Mouse (Mus musculus) embryo, embryonic 11 days (tissue): Measurements from ENCODE around the gene Sucla2.

Experiments used
- DNase-seq: peaks from one replicate; pipeline ENCODE4 v3.0.0-alpha.2; 2015

Sucla2 gene

GRCm38 (mm10) chr14:73524766-73525448, at the start of gene Sucla2:
Gene Sucla2 (plus strand): TSS chr14:73525319.
- peak; percentile 96 for DNase-seq

- no peak for DNase-seq
Measured at GRCm38 (mm10) chr14:73475506-73475905, 49.6 kb upstream of the Sucla2 start.

- peak; percentile 20 for DNase-seq
Measured at GRCm38 (mm10) chr14:73476361-73476934, 48.7 kb upstream of the Sucla2 start.

GRCm38 (mm10) chr14:73477077-73477476, 48.0 kb upstream of the Sucla2 start:
- DNase-seq: no peak

- DNase-seq: no peak
Measured at GRCm38 (mm10) chr14:73478321-73478720, 46.8 kb upstream of the Sucla2 start.

- no peak for DNase-seq
Measured at GRCm38 (mm10) chr14:73479771-73480170, 45.3 kb upstream of the Sucla2 start.

GRCm38 (mm10) chr14:73483516-73484229, 41.4 kb upstream of the Sucla2 start:
- no peak for DNase-seq

- DNase-seq: no peak
Measured at GRCm38 (mm10) chr14:73484366-73485110, 40.6 kb upstream of the Sucla2 start.

- DNase-seq: no peak
Measured at GRCm38 (mm10) chr14:73486641-73487040, 38.5 kb upstream of the Sucla2 start.

GRCm38 (mm10) chr14:73493356-73493755, 31.8 kb upstream of the Sucla2 start:
- no peak for DNase-seq

GRCm38 (mm10) chr14:73494122-73494521, 31.0 kb upstream of the Sucla2 start:
- no peak for DNase-seq

GRCm38 (mm10) chr14:73495753-73496152, 29.4 kb upstream of the Sucla2 start:
- DNase-seq: no peak

- no peak for DNase-seq
Measured at GRCm38 (mm10) chr14:73501283-73501682, 23.8 kb upstream of the Sucla2 start.

- no peak for DNase-seq
Measured at GRCm38 (mm10) chr14:73501721-73502120, 23.4 kb upstream of the Sucla2 start.

- peak; percentile 43 for DNase-seq
Measured at GRCm38 (mm10) chr14:73502591-73503184, 22.4 kb upstream of the Sucla2 start.

- no peak for DNase-seq
Measured at GRCm38 (mm10) chr14:73503237-73503933, 21.7 kb upstream of the Sucla2 start.

- DNase-seq: no peak
Measured at GRCm38 (mm10) chr14:73506283-73506682, 18.8 kb upstream of the Sucla2 start.

GRCm38 (mm10) chr14:73507200-73507599, 17.9 kb upstream of the Sucla2 start:
- DNase-seq: no peak

GRCm38 (mm10) chr14:73507702-73508376, 17.3 kb upstream of the Sucla2 start:
- DNase-seq: no peak

GRCm38 (mm10) chr14:73508630-73509395, 16.3 kb upstream of the Sucla2 start:
- DNase-seq: no peak
